Mouse (Mus musculus) spleen, postnatal 36 days (tissue): Measurements from ENCODE around the gene Ssmem1.

ENCODE experiments used
- DNase-seq, 2 experiments: peaks; one replicate each; pipeline ENCODE4 v3.0.0; 2022; ENCODE audit warnings: low spot score in 2 of 2, mixed read lengths in 1 of 2

The Ssmem1 gene

GRCm38 (mm10) chr6:30525456-30526332 lies 16.0 kb downstream of the Ssmem1 start:
- no peak for DNase-seq

DNA sequence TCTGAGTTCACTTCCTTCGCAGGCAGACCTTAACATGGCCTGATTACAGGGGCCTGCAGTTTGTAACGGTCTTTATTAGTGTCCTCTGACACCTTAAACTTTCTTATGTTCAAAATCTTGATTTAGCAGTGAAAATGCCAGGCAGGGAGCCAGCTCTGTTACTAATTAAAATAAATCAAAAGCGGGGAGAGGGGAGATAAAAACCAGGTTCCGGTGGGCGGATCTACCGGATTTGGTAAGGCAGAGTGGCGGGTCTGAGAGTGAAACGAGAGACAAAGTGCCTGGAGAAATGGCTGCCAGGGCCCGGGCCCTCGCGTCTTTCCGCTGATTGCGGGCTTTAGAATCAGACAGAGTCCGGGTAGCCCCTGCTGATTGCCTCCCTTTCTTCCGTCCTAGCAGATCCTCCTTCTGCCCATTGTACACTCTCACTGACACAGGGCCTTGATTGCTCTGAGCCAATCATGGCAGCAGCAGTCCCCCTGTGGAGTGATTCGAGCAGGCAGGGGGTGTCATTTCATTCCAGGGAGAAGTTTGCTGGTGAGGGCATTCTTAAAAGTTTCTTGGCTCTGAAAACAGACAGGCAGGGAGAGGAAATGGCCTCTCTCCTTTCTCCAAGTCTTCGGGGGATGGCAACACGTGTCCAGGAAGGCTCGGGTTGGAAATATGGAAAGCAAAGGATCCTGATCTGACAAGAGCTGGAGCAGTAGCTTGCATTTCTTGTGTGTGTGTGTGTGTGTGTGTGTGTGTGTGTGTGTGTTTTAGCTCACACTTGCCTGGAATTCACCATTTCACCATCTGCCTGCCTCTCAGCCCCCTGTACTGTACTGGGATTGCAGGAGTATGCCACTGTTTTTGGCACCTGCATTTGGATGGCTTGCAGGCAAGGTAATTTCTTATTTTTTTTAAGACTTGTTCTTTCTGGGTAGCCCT lies 17.2 kb downstream of the Ssmem1 start:
- DNase-seq = no peak

DNA sequence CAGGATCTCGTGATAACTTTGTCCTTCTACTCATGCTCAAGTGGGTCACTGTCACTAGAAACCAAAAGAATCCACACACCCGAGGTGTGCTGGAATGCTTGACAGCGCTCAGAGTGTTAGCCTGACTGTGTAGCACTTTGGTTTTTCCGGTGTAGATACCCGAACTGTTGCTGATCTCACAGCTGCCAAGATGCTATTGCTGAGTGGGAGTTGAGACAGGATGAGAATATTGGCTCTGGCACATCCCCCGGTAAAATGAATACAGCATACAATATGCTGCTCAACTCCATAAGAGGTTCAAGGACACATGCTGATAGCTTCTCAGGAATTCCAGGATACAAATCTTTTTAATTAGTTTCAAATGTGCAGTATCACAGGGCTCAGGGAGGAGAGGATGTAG lies 19.2 kb downstream of the Ssmem1 start:
- no peak for DNase-seq

DNA sequence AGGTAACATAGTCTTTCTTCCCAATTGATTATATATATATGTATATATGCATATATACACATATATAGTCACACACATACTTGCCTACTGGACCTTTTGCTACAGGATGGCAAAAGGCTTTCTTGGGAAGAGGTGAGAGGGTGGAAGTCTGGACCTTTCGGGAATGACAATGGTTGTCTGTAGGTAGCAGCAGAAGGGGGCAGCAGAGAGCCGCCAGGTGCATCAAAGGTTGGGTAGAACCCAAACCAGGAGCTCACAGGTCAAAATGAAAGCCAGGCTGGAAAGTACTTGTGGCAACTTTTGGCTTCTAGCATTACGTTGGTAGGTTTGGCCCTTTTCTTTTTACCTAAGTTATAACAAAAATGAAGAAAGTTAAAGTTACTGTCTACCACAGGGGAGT lies 25.7 kb downstream of the Ssmem1 start:
- DNase-seq = no peak

- no peak for DNase-seq
Observed at GRCm38 (mm10) chr6:30538240-30538639, 28.6 kb downstream of the Ssmem1 start.

GRCm38 (mm10) chr6:30538800-30539199 lies 29.2 kb downstream of the Ssmem1 start:
- no peak for DNase-seq

DNA sequence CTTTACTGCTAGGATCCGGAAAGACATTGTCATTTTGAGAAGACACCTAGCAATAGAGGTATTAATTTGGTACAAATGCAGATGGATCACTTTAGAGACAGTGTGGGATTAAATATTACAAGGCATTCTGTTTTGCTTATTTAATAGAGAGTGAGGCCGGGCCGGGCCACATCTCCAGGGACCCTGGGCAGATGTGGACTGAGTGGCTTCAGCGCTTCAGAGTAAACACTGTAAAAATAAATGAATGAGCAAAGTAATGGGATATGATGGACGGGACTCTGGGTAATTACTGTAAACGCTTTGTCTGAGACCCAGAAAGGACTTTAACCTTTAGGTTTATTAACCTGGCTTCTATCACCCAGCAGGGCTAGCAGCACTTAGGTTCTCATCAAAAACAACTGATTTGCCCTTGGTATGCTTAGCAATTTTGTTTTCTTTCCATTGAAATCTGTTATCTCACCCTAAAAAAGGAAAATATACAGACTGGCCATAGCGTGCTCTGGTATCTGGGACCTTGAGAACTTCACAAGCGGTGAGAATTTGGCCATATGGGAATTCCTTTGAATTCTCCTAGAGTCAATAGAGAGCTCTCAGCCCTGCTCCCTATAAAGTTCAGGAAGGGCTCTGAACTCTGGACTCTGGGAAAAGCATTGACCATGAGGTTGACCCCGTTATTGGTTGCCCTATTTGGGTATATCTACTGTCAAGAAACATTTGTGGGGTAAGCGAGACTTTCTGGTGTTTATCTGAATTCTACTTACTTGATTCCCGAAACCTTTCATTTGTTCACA lies 31.6 kb downstream of the Ssmem1 start, which contains the start of gene Cpa2:
Cpa2 (plus strand) TSS at position 574 of the 791 bp plus-strand sequence.
- no peak for DNase-seq

DNA sequence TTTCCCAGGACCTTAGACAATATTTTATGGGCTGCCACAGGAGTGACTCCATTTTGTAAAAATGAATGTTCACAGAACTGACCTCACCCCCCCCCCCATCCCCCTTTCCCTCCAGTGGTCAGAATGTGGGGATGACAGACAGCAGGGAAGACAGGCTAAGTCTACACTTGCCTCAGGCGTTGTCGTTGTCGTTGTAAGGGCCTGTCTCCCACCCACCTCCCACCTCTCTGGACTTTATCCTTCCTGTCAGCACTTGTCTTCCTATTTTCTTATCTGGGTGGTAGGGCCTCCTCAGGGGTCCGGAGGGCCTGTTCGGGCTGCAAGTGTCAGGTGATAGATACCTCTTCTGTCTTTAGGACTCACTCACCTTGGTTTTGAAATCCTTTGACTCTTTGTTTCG lies 32.6 kb downstream of the Ssmem1 start:
- no peak for DNase-seq

DNA sequence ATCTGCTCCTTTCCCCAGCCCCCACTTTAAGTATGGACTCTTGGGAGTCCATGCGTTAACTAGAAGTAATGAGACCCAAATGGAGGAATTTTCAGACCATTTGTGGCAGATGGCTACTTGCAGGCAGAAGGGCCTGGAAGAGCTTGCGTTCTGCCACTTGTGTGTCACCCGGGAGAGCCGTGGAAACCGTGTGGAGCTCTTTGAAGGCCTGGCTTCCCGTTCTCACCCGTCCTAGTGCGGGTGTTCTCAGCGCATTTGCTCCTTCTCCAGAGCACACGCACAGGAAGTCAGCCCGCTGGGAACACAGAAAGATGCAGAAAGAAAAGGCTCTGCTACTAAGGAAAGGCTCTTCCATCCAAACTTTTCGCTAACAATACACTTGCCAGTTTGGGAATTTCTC lies 33.4 kb downstream of the Ssmem1 start:
- no peak for DNase-seq

- no peak for DNase-seq
Observed at GRCm38 (mm10) chr6:30543851-30544250, 34.2 kb downstream of the Ssmem1 start.

GRCm38 (mm10) chr6:30545689-30546088 lies 36.0 kb downstream of the Ssmem1 start:
- no peak for DNase-seq

GRCm38 (mm10) chr6:30546571-30547273 lies 37.1 kb downstream of the Ssmem1 start:
- peak in 1 of 2 experiments; percentile 6 for DNase-seq

DNA sequence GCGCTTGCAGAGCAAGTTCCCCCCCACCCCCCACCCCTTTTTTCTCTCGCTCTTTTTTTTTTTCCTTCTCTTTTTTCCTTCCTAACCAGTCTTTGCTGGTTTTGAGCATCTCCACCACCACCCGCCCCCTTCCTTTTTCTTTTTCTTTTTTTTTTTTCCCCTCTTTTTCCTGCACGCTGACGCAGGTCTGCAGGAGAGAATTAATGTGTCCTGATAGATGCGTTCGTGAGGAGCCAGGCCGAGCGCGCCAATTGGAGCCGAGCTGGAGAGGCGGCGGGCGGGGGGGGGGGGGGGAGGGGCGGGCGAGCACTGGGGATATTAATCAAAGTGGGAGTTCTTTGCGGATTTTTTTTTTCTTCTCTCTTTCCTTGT lies 37.6 kb downstream of the Ssmem1 start:
- DNase-seq = no peak

DNA sequence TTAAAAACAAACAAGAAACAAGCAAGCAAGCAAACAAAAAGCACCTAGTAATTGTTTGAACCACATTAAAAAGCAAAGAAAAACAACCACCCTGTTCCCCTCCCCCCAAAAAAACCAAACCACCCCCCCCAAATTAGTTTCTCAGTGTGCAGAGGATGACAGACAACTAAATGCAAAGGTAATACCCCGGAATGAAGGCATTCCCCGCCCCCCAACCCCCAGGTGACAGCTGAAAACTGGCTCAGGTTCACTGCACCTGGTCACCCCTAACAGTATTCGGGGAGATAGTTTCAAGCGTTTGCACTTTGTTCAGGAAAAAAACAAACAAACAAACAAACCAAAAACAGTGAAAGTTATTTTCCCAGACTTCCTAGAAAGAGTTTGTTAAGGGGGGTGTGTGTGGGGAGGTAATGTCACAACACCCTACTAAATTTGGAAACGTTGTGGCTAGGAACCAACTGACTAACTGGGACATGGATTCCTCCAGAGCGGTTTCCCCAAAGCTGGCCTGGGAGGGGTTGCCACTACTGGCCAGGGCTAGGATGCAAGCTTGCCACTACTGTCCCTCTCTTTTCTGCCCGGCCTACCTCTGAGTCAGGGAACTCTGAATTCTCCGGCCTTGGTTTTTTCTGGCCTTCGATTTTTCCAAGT lies 38.1 kb downstream of the Ssmem1 start:
- DNase-seq = no peak

- no peak for DNase-seq
Observed at GRCm38 (mm10) chr6:30549231-30549761, 39.6 kb downstream of the Ssmem1 start.

- no peak for DNase-seq
Observed at GRCm38 (mm10) chr6:30550496-30551192, 41.0 kb downstream of the Ssmem1 start.

DNA sequence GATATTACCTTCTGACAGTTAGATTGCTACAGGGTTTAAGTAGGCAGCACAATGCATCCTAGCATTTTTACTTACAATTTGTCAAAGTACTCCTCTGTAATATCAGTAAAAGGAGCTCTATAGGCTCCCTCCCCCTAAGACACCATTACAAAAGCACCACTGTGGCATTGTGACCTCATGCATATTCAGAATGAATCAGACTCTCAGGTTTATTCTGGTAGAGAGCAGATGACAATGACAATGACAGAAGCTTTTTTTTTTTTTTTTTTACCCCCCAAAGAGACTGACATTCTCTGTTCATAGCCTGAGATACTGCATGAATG lies 41.5 kb downstream of the Ssmem1 start:
- no peak for DNase-seq

DNA sequence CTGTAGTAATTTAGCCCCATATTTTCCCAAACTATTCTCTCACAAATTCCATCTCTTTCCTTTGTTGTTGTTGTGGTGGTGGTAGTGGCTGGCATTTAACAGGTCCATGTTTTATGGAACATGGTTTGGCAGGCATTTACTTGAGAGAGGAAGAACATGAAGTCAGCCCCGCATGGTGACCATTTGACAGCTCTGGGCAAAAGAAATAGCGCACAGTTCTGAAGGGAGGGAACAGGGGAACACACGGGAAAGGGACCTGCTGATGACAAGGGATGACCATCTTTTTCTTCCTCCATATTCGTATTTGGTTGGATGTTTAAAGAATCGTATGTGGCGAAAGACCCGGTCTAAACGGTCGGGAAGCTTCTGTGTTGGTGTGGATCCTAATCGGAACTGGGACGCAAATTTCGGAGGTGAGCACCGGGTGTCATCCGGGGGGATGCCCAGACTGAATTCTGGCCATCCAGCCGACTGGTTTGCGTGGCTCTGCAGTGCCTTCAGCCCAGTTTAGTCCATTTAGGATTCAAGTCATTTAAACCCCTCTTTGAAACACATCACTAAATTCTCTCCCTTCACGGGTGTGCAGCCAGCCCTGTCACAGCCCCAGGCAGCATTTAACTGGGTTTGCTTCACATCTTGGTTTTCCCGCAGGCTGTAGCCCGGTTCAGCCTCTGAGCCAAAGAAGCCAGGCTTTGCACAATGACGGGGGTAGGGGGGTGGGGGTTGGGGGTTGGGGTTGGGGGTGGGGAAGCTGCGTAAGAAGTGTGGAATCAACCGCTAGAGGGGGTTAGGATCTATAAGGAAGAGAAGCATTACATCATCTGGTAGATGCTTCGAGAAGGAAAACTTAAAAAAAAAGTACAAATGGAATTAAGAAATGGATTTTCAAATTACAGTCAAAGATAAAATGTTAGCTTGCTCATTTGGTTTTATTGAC lies 42.3 kb downstream of the Ssmem1 start:
- DNase-seq = no peak

DNA sequence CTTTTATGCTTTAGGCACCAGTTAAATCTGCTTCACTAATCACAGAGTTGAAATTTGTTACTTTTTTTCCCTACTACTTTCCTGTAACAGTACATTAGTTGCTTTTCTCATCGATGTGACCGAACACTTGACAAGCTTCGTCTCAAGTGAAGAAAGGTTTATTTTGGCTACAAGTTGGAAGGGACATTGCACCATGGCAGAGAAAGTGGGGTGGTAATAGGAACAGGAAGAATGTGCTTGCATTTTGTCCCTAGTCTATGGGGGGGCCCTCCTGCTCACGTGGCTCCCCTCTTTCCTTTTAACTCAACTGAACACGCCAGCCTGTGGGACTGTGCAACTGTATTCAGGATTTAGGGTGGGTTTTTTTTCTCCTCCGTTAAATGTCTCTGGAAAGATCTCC lies 43.0 kb downstream of the Ssmem1 start:
- no peak for DNase-seq
